Mouse (Mus musculus): ENCODE measurements around the gene Ppp1r14b.

The Ppp1r14b gene

GRCm38 (mm10) chr19:6994002-6994401 is 19.2 kb downstream of the Ppp1r14b start:
- DNase-seq (ENCODE audit: low spot score in 2 of 2), result no peak

DNA sequence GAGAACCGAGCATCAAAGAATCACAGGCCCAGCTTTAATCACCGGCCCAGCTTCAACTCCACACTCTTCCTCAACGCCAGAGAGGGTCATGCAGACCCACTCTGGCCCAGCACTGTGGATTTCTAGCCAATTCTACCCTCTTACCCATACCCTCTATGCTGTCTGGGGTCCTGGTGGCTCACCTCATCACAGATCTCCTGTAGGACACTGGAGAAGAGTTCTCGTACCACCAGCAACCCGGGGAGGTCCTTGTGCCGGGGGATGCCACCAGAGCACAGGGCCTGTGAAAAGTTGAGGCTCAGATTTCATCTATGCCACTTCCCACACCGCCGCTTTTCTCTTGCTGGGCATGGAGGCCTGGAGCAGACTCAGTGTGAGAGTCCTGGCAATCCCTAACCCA is 19.7 kb downstream of the Ppp1r14b start:
- no peak for DNase-seq (ENCODE audit: low spot score in 2 of 2)

GRCm38 (mm10) chr19:6995255-6995991 is 20.7 kb downstream of the Ppp1r14b start:
- no peak for DNase-seq (ENCODE audit: low spot score in 2 of 2)

DNA sequence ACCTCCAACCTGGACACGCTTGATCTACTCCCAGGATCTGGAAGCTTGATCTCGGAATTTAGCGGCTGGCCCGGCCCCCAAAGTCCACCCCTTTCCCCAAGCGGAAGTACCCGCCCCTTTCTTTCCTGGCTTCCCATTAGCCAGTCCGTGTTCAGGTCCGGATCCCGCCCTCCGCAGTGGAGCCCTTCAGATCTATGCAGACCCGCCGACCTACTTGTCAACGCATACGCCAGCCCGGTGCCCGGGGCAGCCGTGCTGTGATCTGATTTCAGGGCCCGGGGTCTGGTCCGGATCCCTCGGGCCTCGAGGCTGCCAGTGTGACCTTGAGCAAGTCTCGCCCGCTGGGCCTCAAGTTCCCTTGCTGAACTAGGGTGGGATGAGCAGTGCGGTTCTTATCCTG is 21.2 kb downstream of the Ppp1r14b start, which contains the start of the genes Nudt22 and Trpt1:
Gene Nudt22 (minus strand): TSS at position 112 of the 400 bp plus-strand sequence.
Gene Trpt1 (plus strand): TSS at position 126 of the 400 bp plus-strand sequence.
- peak; percentile 74 to 80 for DNase-seq (ENCODE audit: low spot score in 2 of 2)

- DNase-seq (ENCODE audit: low spot score in 2 of 2), result no peak
These were observed 23.0 kb downstream of the Ppp1r14b start for GRCm38 (mm10) chr19:6997721-6998290.

DNA sequence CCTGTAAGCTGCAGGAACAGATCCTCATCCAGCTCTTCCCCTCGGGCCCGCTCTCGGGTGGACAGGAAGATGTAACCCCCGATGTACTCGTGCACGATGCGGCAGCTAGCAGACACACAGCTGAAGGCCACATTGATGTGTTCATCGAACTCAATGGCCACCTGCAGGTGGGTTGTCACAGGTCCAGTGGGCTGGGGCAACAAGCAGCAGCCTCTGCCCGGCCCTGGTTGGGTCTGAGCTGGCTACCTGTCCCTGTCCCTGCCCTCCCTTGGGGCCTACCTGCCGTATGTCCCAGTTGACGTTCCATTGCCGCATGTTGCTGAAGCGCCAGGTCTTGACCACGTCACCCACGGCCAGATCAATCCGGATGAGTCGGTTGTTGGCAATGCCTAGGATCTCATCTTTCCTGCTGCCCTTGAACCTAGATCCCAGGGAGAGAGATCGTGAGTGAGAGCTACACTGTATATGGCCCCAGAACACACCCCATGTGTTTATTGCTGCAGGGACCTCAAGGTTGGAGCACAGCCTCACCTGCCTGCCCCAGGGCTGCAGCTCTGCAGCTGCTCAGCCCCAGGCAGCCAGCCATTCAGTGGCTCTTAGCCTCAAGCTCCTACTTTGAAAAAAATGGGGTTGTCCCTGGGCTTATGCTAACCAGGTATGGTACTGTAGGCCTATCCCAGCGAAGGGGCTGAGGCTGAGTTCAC is 24.7 kb downstream of the Ppp1r14b start:
- no peak for DNase-seq (ENCODE audit: low spot score in 2 of 2)

GRCm38 (mm10) chr19:7006892-7007593 is 32.3 kb downstream of the Ppp1r14b start:
- DNase-seq (ENCODE audit: low spot score in 2 of 2), result no peak

DNA sequence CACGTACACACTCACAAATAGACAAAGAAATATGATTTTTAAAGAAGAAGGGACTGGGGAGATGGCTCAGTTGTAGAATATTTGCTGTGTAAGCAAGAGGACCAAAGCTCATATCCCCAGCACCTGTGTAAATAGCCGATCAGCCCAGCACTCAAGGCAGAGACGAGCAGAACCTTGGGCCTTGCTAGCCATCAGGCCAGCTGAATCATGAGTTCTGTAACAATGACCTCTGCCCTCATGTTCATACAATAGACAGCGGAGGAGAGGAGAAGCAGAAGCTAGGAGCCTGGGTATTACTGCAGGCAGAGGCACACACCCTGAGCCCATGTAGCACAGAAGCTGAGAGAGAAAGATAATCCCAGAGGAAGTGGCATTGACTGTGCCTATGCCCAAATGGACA is 37.7 kb downstream of the Ppp1r14b start:
- DNase-seq (ENCODE audit: low spot score in 2 of 2), result no peak

DNA sequence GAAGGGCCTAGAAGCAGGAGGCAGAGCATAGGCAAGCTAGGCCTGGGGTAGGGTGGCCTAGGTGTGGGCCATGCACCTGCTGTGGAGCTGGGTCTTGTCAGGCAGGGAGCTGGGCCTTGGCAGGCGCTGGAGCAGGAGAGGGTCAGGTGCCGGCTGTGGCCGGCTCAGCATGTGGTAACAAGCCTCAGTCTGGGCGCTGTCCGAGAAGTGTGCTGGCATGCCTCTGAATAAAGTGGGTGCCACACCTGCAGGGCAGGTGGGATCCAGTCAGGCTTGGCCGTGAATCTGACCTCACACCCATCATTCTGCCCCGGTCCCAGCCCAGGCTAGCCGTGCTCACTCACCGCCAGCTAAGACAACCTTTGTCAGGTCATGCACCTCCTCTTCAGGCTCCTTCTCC is 39.2 kb downstream of the Ppp1r14b start:
- no peak for DNase-seq (ENCODE audit: low spot score in 2 of 2)

DNA sequence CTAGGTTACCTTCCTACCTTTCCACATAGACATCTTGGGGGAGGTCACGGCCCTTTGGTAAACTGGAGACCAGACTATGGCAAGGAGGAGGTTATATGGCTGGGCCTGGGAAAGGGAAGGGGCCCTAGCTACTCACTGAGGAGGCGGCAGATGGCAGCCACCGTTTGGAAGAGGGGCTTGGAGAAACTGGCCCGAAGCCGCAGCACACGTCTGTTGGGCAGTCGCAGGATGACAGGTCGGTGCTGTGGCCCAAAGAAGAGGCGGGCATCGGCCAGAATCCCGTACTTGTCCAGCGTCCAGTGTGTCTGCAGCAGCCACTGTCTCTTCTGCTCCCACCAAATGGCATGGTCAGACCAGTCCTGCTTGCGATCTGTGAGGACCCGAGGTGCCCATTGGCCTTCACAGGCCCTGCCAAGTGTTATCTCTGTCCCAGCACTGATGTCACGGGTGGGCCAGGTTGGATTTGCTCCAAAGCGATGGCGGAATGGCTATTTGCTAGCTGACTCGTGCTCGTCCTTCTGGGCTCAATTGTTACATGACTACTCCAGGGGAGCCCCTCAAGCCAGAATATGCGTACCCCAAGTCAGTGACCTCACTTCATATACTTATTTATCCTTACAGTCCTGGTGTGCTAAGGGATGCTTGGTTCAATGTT is 39.8 kb downstream of the Ppp1r14b start:
- DNase-seq (ENCODE audit: low spot score in 2 of 2), result no peak

DNA sequence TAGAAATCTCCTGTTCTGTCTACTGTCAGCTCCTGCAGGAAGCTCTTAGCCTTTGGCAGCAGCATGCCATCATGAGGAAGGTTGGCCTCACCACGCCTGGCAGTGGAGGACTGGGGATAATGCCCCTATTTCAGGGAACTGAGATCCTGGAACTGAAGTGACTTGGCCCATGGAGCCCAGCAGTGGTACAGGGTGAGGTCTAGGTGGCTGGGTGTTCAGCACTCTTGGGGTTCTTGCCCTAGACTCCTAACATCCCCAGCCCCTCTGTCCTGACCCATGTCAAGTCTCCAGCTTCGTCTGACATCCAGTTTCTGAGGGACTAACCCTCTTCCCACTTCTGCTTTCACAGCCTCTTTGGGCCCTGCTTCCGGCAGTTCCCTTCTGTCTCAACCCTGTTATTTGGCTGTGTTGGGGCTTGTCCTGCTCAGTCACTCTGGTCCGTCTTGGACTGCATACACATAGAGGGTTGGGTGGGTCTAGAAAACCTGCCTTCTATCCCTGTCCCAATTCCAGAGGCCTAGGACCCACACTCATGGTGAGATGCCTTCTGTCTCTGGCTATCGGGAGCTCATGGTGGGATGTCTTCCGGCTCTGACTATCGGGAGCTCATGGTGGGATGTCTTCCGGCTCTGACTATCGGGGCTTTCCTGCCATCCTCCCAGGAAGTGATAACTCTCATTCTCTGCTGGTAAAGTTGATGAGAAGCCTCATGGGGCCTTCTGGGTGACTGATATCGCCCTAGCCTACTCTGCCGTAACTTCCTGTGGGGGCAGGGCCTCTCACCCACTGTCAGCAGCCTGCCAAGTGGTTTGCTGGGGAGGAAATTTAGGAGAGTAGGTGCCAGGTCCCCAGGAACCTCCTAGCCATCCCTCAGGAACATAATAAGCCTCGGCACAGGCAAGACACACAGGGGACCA is 43.0 kb downstream of the Ppp1r14b start:
- peak; percentile 79 to 80 for DNase-seq (ENCODE audit: low spot score in 2 of 2)

GRCm38 (mm10) chr19:7018546-7018945 is 43.8 kb downstream of the Ppp1r14b start:
- DNase-seq (ENCODE audit: low spot score in 2 of 2), result no peak

GRCm38 (mm10) chr19:7019191-7019590 is 44.4 kb downstream of the Ppp1r14b start, which contains the start of gene Fermt3:
TSS of gene Fermt3 (minus strand) at chr19:7019469.
- DNase-seq (ENCODE audit: low spot score in 2 of 2), result peak; percentile 90 to 91

DNA sequence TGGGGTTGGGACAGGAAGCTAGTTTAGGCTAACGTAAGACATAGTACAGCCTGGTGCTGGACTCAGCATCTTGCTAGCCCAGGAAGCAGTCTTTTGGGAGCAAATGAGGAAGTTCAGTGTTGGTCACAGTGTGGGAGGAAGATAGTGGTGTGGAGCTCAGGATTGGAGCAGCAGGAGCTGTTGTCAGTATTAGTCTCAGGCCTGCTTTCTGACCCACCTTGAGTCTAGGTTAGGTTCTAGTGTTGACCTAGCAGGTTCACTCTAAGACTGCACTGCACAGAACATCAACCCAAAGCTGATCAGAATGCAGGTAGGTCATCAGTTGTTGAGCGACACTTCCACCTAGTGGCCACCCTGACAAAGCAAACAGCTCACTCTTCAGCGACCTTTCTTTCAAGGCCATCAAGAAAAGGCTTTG is 45.5 kb downstream of the Ppp1r14b start:
- DNase-seq (ENCODE audit: low spot score in 2 of 2), result peak; percentile 71 to 77

Data from spleen, postnatal 36 days (tissue).